Mouse (Mus musculus) right cerebral cortex, postnatal 25 days (tissue): ENCODE measurements around the gene Rbm5.

Experiments
- DNase-seq: peaks from one replicate; pipeline ENCODE4 v3.0.0; 2022

Rbm5 gene

GRCm38 (mm10) chr9:107698611-107699190 lies 72.1 kb downstream of the Rbm5 start:
- no peak for DNase-seq

- no peak for DNase-seq
Observed at GRCm38 (mm10) chr9:107697811-107698521, 72.8 kb downstream of the Rbm5 start.

- DNase-seq = no peak
Observed at GRCm38 (mm10) chr9:107696845-107697610, 73.8 kb downstream of the Rbm5 start.

GRCm38 (mm10) chr9:107696106-107696479 lies 74.7 kb downstream of the Rbm5 start:
- no peak for DNase-seq

DNA sequence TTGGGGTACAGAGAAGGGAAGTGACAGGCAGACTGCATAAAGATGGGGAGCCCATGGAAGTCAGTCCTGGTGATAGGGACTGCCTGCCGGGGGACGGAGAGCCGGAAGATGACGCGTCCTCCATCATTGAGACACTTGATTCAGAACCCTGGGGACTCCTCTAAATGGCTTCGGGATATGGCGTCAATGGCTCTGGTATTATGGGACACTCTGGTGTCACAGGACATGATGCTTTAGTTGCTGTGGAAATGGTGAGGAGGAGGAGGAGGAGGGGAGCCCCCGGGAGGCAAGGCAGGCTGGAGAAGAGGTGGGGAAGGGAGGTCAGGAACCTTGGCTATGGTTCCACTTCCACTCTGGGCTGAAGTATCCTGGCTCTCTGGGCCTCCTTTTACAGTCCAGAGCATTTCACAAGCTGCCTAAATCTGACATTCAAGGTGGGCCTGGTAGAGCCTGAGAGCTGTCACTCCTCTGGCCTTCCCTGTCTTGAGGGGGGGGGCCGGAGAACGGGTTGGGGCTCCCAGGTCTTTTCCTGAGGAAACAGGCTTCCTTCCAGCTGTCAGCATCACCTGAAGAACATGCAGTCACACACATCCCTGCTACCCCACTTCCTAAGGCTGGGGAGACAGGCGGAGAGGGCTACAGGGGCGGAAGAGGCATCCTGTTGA lies 75.2 kb downstream of the Rbm5 start:
- no peak for DNase-seq

DNA sequence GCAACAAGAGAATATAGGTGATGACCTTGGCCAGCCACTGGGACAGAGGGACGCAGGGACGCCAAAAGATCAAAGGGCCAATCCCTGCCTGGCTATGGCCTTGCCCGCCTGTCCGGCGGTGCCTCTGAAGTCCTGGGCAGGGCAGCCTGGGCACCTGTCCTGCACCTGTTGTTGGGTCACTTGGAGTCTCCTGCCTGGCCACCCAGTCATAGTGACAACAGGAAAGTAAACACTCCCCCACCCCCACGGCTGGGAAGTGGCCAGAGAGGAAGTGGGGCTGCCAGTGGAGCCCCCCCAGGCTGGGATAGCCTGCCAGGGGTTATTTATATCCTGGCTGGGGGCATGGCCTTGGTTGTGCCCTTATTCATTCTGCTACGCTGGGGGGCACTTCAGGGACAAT lies 76.2 kb downstream of the Rbm5 start:
- DNase-seq = no peak

DNA sequence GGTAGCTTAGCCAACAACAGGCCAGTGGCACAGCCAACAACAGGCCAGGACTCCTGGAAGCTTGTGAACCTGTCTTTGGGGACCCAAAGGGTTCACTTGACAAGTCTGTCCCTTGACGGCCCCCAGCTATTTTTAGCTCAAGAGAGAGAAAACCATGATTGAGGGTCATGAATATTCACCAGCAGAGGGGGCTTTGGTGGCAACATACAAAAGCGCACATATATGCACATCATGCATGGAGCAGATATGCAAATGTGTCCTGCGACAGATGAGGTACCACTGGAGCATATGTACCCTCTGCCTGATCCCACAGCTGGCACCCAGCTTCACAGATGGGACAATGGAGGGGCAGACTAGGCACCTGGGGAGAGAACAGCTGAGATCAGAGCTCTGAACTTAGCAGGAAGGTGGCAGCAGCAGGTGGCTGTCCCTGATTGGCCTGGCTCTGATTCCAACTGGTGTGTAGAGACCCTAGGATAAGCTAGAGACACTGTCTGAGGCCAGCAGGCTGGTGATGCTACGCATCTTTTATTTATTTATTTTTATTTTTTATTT lies 77.3 kb downstream of the Rbm5 start:
- DNase-seq = no peak

- DNase-seq = no peak
Observed at GRCm38 (mm10) chr9:107692785-107693184, 78.0 kb downstream of the Rbm5 start.

DNA sequence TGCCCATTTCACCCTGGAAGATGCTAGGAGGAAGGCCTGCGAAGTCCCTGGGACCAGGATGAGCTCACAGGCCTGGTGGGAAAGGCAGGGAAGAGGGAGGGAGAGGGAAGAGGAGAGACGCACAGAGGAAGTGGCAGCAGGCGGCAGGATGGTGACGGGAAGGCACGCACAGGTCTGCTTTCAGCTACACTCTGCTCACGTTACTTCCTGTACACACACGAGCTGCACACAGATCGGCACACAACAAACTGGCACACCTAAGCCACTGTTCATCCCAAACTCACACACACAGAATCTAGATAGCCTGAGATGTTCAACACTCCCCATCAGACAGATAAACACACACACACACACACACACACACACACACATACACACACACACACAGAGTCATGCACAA lies 80.4 kb downstream of the Rbm5 start:
- no peak for DNase-seq
